Mouse (Mus musculus) ES-E14 (cell line): ENCODE measurements at regions not wholly inside any gene's neighbourhood (a gene's known extent, or its start where the extent isn't known, plus 50 kb on each side); places are given as distances from the start of the nearest gene placed in this dataset.

Source experiments
- DNase-seq: peaks from one replicate; pipeline ENCODE4 v3.0.0-alpha.2; 2013; ENCODE audit warnings: low read depth, low spot score
- H3K27ac ChIP-seq: 2 replicates; pipeline ENCODE4 v1.5.1; 2012; ENCODE audit warnings: low read depth, mild to moderate bottlenecking, low read length, moderate library complexity, mixed read lengths; ENCODE audit not compliant: poor library complexity, insufficient read depth, severe bottlenecking
- H3K36me3 ChIP-seq: 2 replicates; pipeline ENCODE4 v1.6.1; 2012; ENCODE audit warnings: mild to moderate bottlenecking, low read length, moderate library complexity, mixed read lengths; ENCODE audit not compliant: control insufficient read depth, poor library complexity, insufficient read depth, severe bottlenecking
- H3K4me1 ChIP-seq, 2 experiments: fragments of 150-350 bp in 1 of 2; sonication (generic) in 1 of 2; 2 replicates each; pipeline ENCODE4 v1.6.1; 2012; ENCODE audit warnings: low read length in 2 of 2, mild to moderate bottlenecking in 1 of 2, mixed read lengths in 1 of 2; ENCODE audit not compliant: control insufficient read depth in 2 of 2, insufficient read depth in 2 of 2, poor library complexity in 1 of 2
- H3K4me3 ChIP-seq, 2 experiments: fragments of 150-350 bp in 1 of 2; sonication (generic) in 1 of 2; 2 replicates each; pipeline ENCODE4 v1.5.1; 2012; ENCODE audit warnings: low read length in 2 of 2, low read depth in 1 of 2, mild to moderate bottlenecking in 1 of 2, mixed read lengths in 1 of 2; ENCODE audit not compliant: insufficient read depth in 1 of 2, poor library complexity in 1 of 2, severe bottlenecking in 1 of 2
- H3K9ac ChIP-seq: 2 replicates; pipeline ENCODE4 v1.6.1; 2012; ENCODE audit warnings: low read depth, mild to moderate bottlenecking, low read length, mixed read lengths; ENCODE audit not compliant: poor library complexity, insufficient read depth, severe bottlenecking
- H3K9me3 ChIP-seq: fragments of 150-350 bp; sonication (generic); 2 replicates; pipeline ENCODE4 v1.6.1; 2012; ENCODE audit warnings: low read depth, mild to moderate bottlenecking, low read length; ENCODE audit not compliant: control insufficient read depth, insufficient read depth
- CHD2 ChIP-seq: IDR thresholded peaks from 2 replicates; pipeline ENCODE4 v1.6.1; 2014; ENCODE audit warnings: mild to moderate bottlenecking, low read depth, low read length, inconsistent platforms
- HCFC1 ChIP-seq: IDR thresholded peaks from 2 replicates; pipeline ENCODE4 v1.6.1; 2012; ENCODE audit warnings: low read length, inconsistent platforms, borderline replicate concordance; ENCODE audit not compliant: insufficient read depth
- MAFK ChIP-seq: IDR thresholded peaks from 2 replicates; pipeline ENCODE4 v1.6.1; 2014; ENCODE audit warnings: mild to moderate bottlenecking, low read depth, low read length, inconsistent platforms; ENCODE audit not compliant: insufficient read depth
- ZC3H11A ChIP-seq: IDR thresholded peaks from 2 replicates; pipeline ENCODE4 v1.6.1; 2012; ENCODE audit warnings: low read depth, mild to moderate bottlenecking, inconsistent platforms, low read length, borderline replicate concordance
- ZNF384 ChIP-seq: IDR thresholded peaks from 2 replicates; pipeline ENCODE4 v1.6.1; 2012; ENCODE audit warnings: low read depth, low read length, inconsistent platforms
- in situ Hi-C, 2 experiments: fragments of 600-800 bp; cut with MboI; formaldehyde crosslinking; loops; one replicate each; pipeline ENCODE4 v1.15.1; 2025; ENCODE audit warnings: low sequenced_read_pairs in 2 of 2, inconsistent platforms in 1 of 2; ENCODE audit not compliant: unreplicated experiment in 2 of 2

DNA sequence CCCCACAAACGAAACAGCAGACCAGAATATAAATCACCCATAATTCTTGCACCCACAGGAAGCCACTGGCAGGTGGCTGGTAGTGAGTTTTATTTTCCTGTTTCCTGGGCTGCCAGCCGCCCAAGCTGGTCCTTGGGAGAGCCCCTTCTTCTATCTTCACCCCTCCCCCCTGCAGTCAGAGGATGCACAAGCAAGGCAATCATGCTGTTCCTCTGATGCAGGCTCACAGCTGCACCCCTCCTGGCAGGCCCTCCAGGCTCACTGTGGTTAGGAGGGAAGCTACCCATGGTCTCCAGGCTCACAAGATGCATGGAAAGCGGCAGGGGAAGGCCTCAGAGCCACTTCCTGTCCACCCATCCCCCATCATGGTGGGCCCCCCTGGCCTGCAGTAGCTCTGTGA lies 79.3 kb upstream of the Aldh1b1 start:
- Histone ChIP-seq H3K4me3 (no peak overlapping the region), H3K27ac (no peak overlapping the region), H3K9me3 (no peaks in the 10 kb centered on the region), H3K36me3 (no peaks in the 10 kb centered on the region), H3K4me1 (peaks cover 0 to 4% of the 10 kb centered on the region in 2 experiments; a peak in 1 of 4 replicates), H3K9ac (no peak overlapping the region)
- in situ Hi-C loops, result no loop called here
- DNase-seq, result no peak
- TF ChIP-seq CHD2, result no peak
- TF ChIP-seq HCFC1, result no peak
- no peak for TF ChIP-seq ZC3H11A
- TF ChIP-seq ZNF384, result no peak
- TF ChIP-seq MAFK, result no peak

- no peak overlapping the region for H3K27ac ChIP-seq
- peaks cover 0 to 10% of the 10 kb centered on the region in 2 experiments; a peak in 1 of 4 replicates for H3K4me1 ChIP-seq
- no peak overlapping the region for H3K4me3 ChIP-seq
- in situ Hi-C loops, result no loop called here
- no peak for DNase-seq
- H3K9ac ChIP-seq, result no peak overlapping the region
- H3K9me3 ChIP-seq, result no peaks in the 10 kb centered on the region
- TF ChIP-seq HCFC1 (no peak), CHD2 (no peak), ZC3H11A (no peak), ZNF384 (no peak), MAFK (no peak)
- H3K36me3 ChIP-seq, result no peaks in the 10 kb centered on the region
Measured at GRCm38 (mm10) chr4:45715878-45716277, 82.9 kb upstream of the Aldh1b1 start.

- Histone ChIP-seq H3K4me3 (no peak overlapping the region), H3K9me3 (no peaks in the 10 kb centered on the region), H3K9ac (no peak overlapping the region), H3K36me3 (no peaks in the 10 kb centered on the region), H3K4me1 (peaks cover 0 to 6% of the 10 kb centered on the region in 2 experiments; a peak in 1 of 4 replicates), H3K27ac (no peak overlapping the region)
- DNase-seq, result no peak
- no peak for TF ChIP-seq MAFK
- TF ChIP-seq HCFC1, result no peak
- TF ChIP-seq CHD2, result no peak
- TF ChIP-seq ZNF384, result no peak
- TF ChIP-seq ZC3H11A, result no peak
- in situ Hi-C loops, result no loop called here
Measured at GRCm38 (mm10) chr4:45713837-45714508, 84.8 kb upstream of the Aldh1b1 start.

DNA sequence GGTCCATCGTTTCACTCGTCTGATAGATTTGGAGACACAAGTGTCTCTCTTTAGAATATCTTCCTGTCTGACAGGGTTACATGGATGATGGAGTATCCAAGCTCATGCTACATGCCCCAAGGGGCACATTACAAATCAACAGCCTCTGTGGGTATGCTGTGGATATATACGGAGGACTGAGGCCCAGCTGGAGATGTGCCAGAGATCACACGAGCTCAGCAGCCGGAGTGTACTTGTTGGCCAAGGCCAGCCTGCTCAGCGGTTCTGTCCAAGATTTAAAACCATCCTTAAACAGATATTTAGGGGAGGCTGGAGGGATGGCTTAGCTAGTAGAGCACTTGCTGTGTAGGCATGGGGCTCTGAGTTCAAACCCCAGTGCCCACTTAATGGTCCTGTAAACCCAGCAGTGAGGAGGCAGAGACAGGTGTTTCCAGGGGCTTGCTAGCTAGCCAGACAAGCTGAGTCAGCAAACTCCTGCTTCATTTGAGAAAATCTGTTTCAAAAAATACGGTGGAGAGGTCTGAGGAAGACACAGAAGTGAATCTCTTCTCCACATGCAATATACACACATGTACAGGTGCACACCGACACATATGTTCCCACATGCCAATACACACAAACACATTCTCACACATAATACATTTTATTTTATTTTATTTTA lies 85.6 kb upstream of the Aldh1b1 start:
- no peak overlapping the region for H3K9ac ChIP-seq
- TF ChIP-seq MAFK, result peak; percentile 85
- TF ChIP-seq ZC3H11A, result no peak
- TF ChIP-seq ZNF384, result no peak
- H3K4me1 ChIP-seq, result peaks cover 0 to 6% of the 10 kb centered on the region in 2 experiments; a peak in 1 of 4 replicates
- no peaks in the 10 kb centered on the region for H3K9me3 ChIP-seq
- H3K27ac ChIP-seq, result no peak overlapping the region
- in situ Hi-C loops, result no loop called here
- no peak for DNase-seq
- no peak overlapping the region for H3K4me3 ChIP-seq
- H3K36me3 ChIP-seq, result no peaks in the 10 kb centered on the region
